Mouse (Mus musculus) fat pad, adult 2 months (tissue): Measurements from ENCODE around the gene Aass.
"Not testable (repeated sequence)": the region's sequence is repeated elsewhere in the genome, so short reads cannot be mapped to it uniquely, and the experiment has no call there.

ENCODE experiments used
- DNase-seq: peaks from one replicate; pipeline ENCODE4 v3.0.0-alpha.2; 2011; ENCODE audit warnings: low read depth, low spot score; ENCODE audit errors: extremely low read depth

The Aass gene

GRCm38 (mm10) chr6:23132573-23133181, at the start of gene Aass:
Gene Aass, minus strand, starts transcription at chr6:23132986.
- no peak for DNase-seq

DNA sequence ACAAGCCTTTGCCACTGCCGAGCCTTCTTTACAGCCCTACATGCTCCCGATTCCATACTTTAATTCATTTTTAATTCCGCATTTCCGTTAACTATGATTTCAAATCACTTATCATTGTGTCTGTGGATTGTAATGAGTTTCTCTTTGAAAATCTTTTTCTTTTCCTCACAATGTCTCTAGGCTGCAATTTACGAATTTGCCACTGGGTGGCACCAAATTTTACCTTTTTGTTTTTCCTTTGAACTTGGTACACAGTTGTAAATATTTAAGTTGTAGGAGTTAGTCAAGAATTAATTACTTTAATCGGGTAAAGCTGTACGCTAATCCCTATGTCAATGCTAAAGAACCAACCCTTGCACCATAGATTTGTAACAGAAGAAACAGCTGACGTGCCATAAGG, 47.3 kb upstream of the Aass start:
- no peak for DNase-seq

DNA sequence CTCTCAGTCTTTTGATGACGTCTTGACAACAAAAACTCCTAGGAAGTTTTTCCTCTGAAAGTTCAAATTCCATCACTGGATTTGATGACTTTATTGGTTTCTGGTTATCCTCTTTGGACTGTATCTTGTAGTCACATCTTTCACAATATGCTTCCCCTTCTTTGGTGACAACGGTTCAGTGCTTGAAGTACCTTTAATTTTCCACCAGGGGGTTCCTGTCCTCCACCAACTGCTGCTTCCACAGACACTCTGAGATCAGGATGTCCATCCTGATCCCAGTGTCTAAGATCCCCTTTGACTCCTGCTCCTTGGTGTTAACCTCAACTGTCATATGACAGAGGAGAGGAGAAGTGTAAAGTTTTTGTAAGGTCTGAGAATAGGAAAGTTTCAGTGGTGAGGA, 31.0 kb upstream of the Aass start:
- DNase-seq = not testable (repeated sequence)

DNA sequence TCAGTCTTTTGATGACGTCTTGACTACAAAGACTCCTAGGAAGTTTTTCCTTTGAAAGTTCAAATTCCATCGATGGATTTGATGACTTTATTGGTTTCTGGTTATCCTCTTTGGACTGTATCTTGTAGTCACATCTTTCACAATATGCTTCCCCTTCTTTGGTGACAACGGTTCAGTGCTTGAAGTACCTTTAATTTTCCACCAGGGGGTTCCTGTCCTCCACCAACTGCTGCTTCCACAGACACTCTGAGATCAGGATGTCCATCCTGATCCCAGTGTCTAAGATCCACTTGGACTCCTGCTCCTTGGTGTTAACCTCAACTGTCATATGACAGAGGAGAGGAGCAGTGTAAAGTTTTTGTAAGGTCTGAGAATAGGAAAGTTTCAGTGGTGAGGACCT, 23.6 kb upstream of the Aass start:
- not testable (repeated sequence) for DNase-seq

GRCm38 (mm10) chr6:23153112-23153511, 20.3 kb upstream of the Aass start:
- DNase-seq = no peak

DNA sequence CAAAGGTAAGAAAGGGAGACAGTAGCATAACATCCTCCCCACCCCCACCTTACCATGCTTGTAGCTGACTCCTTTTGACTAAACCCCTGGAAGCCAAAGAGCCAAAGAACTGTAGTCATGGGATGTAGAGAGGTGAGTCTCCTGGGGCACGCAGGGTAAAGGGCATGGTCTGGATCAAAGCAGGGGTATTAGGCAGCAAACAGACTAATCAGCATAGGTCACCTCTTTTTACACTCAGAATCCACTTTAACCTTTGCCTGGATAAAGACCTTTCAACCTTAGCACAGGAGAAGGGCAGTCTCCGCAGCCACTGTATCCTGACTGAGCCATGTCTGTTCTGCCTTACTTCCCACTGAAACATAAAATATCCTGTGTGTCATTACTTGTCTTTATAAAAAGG, 14.4 kb upstream of the Aass start:
- DNase-seq = no peak

- DNase-seq = no peak
Measured at GRCm38 (mm10) chr6:23143980-23144379, 11.2 kb upstream of the Aass start.

- DNase-seq = no peak
Measured at GRCm38 (mm10) chr6:23131015-23131414, 1.8 kb downstream of the Aass start.

- no peak for DNase-seq
Measured at GRCm38 (mm10) chr6:23129201-23129600, 3.6 kb downstream of the Aass start.

DNA sequence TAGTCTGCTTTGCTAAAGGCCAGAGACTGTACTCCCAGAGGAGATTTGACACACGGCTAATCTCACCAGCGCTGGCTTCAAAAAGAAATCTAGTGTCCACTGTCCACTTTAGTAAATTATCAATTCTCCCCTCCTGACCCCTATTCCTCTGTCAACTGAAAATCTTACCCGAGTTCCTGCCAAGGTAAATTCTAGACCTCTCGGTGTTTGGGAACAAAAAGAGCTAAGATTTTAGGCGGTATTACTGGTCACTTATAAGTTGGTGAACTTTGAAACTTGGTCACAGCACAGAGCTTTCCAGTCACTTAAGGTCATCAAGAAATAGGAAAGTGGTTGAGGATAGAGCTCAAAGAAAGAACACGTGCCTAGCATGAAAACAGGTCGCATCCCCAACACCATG, 6.1 kb downstream of the Aass start:
- DNase-seq = no peak

DNA sequence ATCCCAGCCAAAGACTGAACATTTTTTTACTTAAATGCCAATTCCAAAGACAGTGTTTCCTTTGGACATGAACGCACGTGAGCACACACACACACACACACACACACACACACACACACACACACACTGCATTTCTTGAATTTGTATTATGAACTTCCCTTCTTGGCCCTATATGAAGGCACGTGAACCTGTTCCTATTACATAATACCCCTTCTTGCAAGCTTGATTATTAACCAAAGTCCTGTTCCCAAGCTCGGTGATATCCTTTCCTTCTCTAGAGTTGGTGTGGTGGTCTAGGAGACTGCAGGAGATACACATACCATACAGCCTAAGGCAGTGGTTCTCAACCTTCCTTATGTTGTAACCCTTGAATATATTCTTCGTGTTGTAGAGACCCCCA, 7.0 kb downstream of the Aass start:
- DNase-seq = no peak

DNA sequence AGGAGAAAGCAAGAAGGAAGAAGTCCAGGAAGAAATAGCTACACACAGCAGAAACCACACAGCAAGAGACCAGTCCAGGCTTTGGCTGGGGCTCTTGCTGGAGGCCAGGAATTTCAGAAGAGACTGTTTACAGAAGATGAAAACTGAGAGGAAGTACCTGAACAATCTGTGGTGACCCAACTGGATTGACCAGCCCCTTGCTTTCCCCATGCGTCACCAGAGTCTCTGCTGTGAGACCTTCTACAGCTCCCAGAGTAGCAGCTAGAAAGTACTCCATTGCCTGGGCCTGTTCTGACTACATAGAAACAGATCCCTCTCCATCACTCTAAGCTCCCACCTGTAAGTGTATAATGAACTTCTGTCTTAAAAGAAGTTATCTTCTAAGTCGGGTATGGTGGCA, 8.0 kb downstream of the Aass start:
- no peak for DNase-seq

GRCm38 (mm10) chr6:23122934-23123333, 9.9 kb downstream of the Aass start:
- no peak for DNase-seq

GRCm38 (mm10) chr6:23114781-23115180, 18.0 kb downstream of the Aass start:
- DNase-seq = no peak

GRCm38 (mm10) chr6:23107069-23107468, 25.7 kb downstream of the Aass start:
- DNase-seq = no peak

- DNase-seq = no peak
Measured at GRCm38 (mm10) chr6:23106373-23106772, 26.4 kb downstream of the Aass start.

DNA sequence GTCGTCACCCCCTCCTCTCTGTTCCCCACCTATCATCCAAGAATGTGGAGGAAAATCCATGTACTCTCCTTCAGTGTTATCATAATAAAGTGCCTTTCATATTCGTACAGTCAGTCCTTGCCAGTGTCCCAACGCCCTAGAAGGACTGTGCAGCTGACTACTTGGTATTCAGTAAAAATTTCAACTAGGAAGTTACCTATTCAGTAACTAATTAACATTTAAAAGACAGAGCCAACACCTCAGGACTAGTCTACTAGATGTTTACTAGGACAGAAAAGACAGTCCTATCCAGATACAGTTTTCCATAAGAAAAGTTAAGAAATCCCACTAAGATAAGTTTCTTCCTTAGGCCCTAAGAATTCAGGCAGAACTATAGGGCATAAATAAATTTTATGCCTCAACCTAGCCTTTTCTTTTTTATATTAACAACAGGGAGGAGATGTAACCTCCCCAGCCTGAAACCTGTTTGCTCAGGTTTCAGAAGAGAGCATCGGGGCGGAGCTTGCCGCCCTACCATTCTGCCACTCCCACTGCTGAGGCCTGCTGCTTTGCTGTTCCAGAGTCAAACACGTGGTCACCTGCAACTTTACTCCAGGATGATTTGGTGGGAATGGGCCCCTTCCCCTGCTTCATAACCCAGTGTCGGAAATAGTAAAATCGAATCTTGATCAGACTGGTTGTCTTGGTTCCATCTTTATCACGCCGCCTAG, 42.3 kb downstream of the Aass start:
- DNase-seq = not testable (repeated sequence)

- DNase-seq = not testable (repeated sequence)
Measured at GRCm38 (mm10) chr6:23089292-23089691, 43.5 kb downstream of the Aass start.

DNA sequence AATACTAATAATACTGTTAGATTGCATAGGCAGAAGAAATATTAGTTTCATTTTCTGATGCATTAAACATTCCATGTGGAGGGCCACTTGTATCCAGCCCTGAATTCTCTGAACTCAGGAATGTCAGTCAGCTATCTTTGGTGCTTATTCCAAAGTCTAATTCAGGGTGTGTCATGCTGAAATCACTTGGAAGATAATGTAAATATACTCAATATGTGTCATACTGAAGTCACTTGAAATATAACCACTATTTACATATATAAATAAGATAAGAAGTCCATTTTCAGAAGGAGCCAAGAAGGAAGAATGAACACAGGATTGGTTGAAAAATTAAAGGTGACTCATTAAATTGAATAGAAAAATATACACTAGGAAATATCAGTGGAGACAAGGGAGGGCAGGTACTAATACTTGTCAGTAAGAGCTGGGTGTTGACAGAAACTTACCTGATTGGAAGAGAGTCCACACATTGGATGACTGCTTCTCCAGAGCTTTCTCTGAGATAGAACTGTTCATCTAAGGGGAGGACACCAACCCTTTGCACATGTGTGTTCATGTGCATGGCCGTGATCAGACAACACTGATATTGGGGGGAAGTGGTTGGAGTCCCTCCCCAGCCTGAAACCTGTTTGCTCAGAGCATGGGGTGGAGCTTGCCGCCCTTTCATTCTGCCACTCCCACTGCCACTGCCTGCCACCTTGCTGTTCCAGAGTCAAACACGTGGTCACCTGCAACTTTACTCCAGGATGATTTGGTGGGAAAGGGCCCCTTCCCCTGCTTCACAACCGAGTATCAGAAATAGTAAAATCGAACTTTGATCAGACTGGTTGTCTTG, 48.0 kb downstream of the Aass start:
- no peak for DNase-seq

GRCm38 (mm10) chr6:23079991-23080680, 52.6 kb downstream of the Aass start:
- DNase-seq = no peak

DNA sequence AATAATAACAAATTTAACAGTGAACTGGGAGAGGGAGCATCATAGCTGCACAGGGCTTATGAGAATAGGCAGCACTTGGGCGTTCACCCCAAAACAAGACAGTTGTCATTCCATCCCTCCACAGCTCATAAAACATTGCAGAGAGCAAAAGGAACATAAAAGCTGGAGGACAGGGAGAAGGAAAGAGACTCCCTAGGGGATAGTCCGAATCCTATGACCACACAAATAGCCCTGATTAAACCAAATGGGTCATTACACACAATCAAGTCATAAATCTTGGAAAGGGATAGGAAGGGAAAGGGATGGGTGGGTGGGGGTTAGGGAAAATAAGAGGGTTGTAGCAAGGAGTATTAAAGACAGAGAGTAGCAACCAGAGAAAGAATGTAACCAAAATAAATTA, 54.5 kb downstream of the Aass start:
- DNase-seq = no peak
